Mouse (Mus musculus) CD4-positive, CD25-positive, alpha-beta regulatory T cell, adult 4 months (primary cell): Measurements from ENCODE around the gene Mad2l1. TPM values are rescaled to one million over a fixed set of nuclear protein-coding genes. Genes with fewer than 3 reads are reported as not detected.

Source experiments
- ATAC-seq: one replicate; pipeline ENCODE4 v1.8.0; 2017
- polyA plus RNA-seq, 2 experiments: library from polyadenylated mRNA; unstranded; fragments of 100-300 nt; shearing (Covaris generic); gene quantifications; one replicate each; pipeline ENCODE4 v1.2.1; 2017

Gene Mad2l1
- 10 to 100 TPM; 25.8 to 28.3 TPM for polyA plus RNA-seq

DNA sequence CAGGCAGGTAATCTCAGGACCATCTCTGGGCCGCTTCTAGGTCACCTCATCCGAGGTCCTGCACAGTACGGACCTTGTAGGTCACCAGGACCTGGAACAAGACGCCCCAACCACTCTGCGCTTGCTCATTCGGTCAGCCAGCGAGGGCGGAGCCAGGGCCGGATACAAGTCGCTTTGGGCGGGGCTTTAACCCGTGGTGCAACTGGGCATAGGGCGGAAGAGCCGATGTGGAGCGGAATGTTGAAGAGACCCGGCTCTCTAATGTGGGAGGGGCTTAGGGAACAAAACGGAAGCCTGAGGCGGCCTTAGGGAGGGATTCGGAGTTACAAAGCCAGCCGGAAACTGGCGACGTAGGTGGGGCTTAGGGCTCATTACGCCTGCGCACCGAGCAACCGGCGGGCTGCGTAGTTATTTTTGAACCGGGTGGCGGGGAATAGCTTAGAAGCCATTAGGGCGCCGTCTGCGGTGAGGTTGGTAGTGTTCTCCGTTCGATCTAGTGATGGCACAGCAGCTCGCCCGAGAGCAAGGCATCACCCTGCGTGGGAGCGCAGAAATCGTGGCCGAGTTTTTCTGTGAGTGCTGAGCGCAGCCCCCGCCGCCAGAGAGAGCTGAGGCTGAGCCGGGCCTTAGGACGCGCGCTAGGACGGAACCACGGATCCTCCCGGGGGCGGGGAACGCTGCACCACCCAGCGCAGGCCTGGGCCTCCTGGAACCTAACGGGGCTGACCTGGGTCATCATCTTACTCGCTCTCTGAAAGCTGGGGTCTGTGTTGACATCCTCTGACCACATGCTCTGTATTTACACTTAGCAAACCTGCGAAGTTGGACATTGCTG lies at the start of gene Mad2l1:
TSS of gene Mad2l1 (plus strand) at position 363 of the 835 bp plus-strand sequence.
- ATAC-seq = peak; percentile 93

DNA sequence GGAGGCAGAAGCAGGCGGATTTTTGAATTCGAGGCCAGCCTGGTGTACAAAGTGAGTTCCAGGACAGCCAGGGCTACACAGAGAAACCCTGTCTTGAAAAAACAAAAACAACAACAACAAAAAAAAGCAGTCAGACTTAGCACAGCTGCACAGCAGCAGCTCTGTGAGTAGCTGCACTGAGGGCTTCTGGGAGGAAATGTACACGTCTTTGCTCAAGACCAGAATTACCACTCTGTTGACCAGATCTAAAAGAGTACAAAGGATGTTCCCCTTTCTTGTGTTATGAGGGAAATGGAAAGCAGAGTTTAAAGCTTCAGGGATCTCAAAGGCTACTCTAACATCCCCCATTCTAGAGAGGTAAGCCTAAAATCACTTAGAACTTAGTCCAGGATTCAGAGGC lies 41.5 kb upstream of the Mad2l1 start:
- ATAC-seq = no peak

DNA sequence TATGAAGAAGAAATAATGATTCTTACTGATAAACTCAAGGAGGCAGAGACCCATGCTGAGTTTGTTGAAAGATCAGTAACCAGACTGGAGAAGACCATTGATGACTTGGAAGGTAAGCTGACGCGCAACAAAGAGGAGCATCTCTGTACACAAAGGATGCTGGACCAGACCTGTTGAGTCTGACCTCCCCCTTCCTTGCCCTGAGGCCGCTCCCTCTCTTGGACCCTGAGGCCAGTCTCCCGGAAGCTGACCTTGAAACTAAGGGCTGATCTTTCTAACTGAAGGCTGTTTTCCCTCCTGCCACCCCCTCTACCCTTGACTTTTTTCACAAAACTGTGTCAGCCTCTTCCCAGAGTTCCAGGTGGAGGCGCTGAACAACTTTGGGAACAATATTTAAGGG lies 18.8 kb upstream of the Mad2l1 start:
- no peak for ATAC-seq

DNA sequence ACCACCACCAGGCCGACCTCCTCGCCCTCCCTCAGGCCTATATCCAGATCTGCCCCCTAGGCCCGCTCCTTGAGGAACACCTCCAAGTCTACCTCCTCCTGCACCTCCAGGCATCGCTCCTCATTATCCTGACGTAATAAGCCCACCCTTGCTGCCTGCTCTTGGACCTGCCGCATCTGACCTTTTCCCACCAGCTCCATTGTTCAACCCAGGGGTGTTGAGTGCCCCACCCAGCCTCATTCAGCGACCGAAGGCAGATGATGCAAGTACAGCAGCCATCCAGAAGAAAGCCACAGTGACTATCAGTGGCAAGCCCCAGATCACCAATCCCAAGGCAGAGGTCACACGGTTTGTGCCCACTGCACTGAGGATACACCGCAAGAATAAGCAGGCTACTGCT lies 6.8 kb upstream of the Mad2l1 start:
- ATAC-seq = no peak

DNA sequence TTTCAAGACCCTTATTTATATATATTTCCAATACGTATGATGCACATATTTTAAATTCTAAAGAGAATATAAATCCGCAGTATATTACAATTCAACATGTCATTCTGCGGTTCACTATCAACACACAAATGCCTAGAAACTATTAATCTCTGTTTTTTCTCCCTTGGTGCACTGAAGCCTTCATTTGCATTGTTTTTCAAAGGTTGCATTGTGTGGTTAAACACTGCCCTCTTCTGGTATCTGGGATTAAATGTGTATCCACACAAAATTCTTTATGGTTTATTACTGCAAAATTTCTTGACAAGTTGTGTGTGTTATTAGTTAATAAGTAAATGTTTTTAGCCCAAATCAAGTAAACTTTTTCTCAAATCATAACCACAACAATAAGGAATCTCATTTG lies 1.9 kb upstream of the Mad2l1 start:
- ATAC-seq = no peak

DNA sequence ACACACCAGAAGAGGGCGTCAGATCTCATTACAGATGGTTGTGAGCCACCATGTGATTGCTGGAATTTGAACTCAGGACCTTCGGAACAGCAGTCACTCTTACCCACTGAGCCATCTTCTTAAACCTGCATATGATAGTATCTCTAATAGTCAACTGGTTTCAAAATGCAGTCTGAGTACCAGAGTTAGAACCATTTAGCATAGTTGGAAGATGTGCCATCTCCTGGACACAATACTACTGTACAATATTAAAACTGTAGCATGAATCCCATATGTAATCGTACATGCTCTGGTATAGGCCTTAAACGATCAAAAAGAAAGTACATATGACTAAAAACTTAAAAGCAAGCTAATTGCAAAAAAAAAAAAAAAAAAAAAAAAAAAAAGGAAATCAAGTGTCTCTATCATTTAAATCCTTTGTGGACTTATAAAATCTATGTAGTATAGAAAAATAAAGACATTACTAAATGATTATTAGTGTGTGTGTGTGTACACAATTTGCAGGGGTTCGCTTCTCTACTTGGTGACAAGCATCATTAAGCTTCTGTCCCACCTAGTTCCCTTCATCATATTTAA lies 736 bp upstream of the Mad2l1 start:
- ATAC-seq = no peak

DNA sequence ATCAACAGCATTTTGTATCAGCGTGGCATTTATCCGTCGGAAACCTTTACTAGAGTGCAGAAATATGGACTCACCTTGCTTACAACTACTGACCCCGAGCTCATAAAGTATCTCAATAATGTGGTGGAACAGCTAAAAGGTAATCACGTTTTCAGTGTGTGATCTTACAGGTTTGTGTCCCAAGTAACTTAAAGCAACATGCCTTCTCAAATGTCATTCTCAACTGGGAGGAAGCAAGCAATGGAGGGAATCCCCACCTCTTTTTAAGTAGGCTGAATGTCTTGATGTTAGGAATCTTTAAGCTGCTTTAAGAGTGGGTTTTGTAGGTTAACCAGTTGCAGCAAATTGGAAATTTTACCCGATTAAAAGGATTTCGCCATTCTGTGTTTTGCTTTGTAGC lies 776 bp downstream of the Mad2l1 start:
- no peak for ATAC-seq

DNA sequence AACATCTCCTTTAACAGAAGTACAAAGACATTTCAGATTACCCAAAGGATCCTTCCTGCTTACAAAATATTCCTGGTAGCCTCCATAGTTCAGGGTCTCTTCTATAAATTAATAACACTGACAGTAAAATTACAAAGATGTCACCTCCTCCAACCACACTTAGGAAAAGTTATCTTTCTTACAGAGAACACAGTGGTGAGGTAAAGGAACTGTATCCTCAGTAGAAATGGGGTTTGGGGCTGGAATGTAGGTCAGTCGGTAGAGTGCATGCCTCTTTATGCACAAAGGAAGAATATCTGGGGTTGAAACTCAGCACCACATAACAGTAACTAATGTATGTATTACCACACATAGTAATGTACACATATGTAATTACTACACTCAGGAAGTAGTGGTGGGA lies 24.8 kb downstream of the Mad2l1 start, which contains the start of gene Vmn1r32:
TSS of gene Vmn1r32 (minus strand) at position 101 of the 400 bp plus-strand sequence.
- no peak for ATAC-seq

DNA sequence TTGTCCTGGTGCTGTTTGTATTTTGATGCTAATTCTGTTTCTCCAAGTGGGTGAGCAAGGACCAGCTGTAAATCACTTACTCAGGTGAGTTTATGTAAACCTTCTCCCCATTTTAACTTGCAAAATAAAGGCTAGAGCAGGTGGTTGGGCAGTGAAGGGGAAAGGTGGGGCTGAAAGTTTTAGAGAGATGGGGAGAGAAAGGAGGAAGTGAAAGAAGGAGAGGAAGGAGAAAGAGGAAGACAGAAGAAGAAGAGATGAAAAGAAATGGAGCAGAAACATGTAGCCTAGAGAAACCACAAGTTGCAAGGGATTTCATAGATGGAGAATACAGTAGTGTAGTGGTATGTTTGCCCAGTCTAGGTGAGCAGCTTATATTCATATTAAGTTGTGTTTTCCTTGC lies 60.6 kb downstream of the Mad2l1 start:
- ATAC-seq = no peak

Other genes starting within 250 kb of the Mad2l1 start
- under 1 TPM in 1 of 2 experiments, not detected in 1; 0.12 TPM for gene Vmn1r32, start 24.7 kb downstream of the Mad2l1 start, polyA plus RNA-seq
- not detected for gene Vmn1r33, start 82.9 kb downstream of the Mad2l1 start, polyA plus RNA-seq
- not detected for gene Vmn1r34, start 108.5 kb downstream of the Mad2l1 start, polyA plus RNA-seq
- gene Vmn1r35, start 150.5 kb downstream of the Mad2l1 start, polyA plus RNA-seq = not detected
- not detected for gene Vmn1r36, start 183.8 kb downstream of the Mad2l1 start, polyA plus RNA-seq
- not detected for gene Vmn1r37, start 194.0 kb downstream of the Mad2l1 start, polyA plus RNA-seq
- not detected for gene Vmn1r38, start 247.2 kb downstream of the Mad2l1 start, polyA plus RNA-seq